Comparison of ENCODE assay signal across 9 mouse cellular contexts in the genomic region with DNA sequence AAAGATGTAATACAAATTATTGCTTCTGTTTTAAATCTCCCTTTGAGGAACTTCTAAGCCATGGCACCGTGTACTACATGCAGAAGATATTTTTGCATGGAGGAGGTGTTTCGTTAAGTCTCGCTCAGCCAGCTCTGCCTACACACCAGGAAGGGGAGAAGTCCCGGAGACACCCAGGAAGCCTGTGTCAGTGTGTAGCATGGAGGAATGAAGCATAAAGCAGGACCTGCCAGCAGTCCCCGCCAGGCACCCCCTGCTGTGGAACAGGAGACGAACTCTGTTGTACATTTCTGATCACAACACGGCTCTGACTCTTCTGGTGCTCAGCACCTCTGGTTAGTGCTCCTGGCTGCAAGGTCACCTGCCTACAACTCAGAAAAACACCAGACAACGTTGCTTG. TPM values are rescaled to one million over a fixed set of nuclear protein-coding genes. Genes with fewer than 3 reads are reported as not detected.
DNase-seq lines count a peak whose midpoint lies in the region; ATAC-seq lines count a peak whose summit lies in the region.
"Had no signal": no experiment of that assay in that cellular context is flagged by ENCODE, and none has a peak within 500 bp of the region (broad histone marks: within the 10 kb centered on the region; RNA-seq: fewer than 3 reads in every experiment).

No protein-coding gene starts in this region.

- H3K36me3 ChIP-seq in forebrain, embryonic 13.5 days (ENCODE audit: poor library complexity, severe bottlenecking), result no peaks in the 10 kb centered on the region
- no peaks in the 10 kb centered on the region for H3K36me3 ChIP-seq in forebrain, embryonic 11.5 days (ENCODE audit: control insufficient read depth, insufficient read depth, low read length)
- H3K36me3 ChIP-seq in midbrain, embryonic 13.5 days, result no peaks in the 10 kb centered on the region
- no peaks in the 10 kb centered on the region for H3K36me3 ChIP-seq in midbrain, embryonic 10.5 days

- H3K9ac ChIP-seq in forebrain, embryonic 13.5 days, result no peak overlapping the region
- no peak overlapping the region for H3K9ac ChIP-seq in forebrain, embryonic 11.5 days (ENCODE audit: low read length)
- no peak overlapping the region for H3K9ac ChIP-seq in midbrain, embryonic 13.5 days (replicated peaks)

- peak overlapping the region; percentile 25; the same call in 1 of the 2 replicates for H3K27ac ChIP-seq in forebrain, embryonic 13.5 days
- H3K27ac ChIP-seq in forebrain, embryonic 11.5 days (ENCODE audit: low read depth, low read length), result no peak overlapping the region
- H3K27ac ChIP-seq in midbrain, embryonic 13.5 days, result 0 out of 2 replicates have a peak overlapping the region, but pooled peaks have one; percentile 9
- no peak overlapping the region for H3K27ac ChIP-seq in midbrain, embryonic 10.5 days (replicated peaks)

- 47% methylated on average over 8 of the region's 8 CpGs for WGBS in forebrain, embryonic 13.5 days
- WGBS in forebrain, embryonic 11.5 days, result 43% methylated on average over 8 of the region's 8 CpGs
- 44% methylated on average over 8 of the region's 8 CpGs for WGBS in midbrain, embryonic 13.5 days
- 49% methylated on average over 8 of the region's 8 CpGs for WGBS in midbrain, embryonic 10.5 days

- no peak for ATAC-seq in forebrain, embryonic 13.5 days
- ATAC-seq in forebrain, embryonic 11.5 days (replicated peaks; ENCODE audit: low FRiP score), result no peak
- ATAC-seq in midbrain, embryonic 13.5 days, result no peak
- ATAC-seq in cerebellum, adult (ENCODE audit: insufficient number of reproducible peaks, low FRiP score, low TSS enrichment), result no peak

- H3K4me1 ChIP-seq in forebrain, embryonic 13.5 days, result peaks cover 17% of the 10 kb centered on the region
- H3K4me1 ChIP-seq in forebrain, embryonic 11.5 days (replicated peaks; ENCODE audit: control insufficient read depth, insufficient read depth, low read length), result peaks cover 10% of the 10 kb centered on the region; the same call in 1 of the 2 replicates
- peaks cover 24% of the 10 kb centered on the region for H3K4me1 ChIP-seq in midbrain, embryonic 13.5 days (replicated peaks)
- H3K4me1 ChIP-seq in midbrain, embryonic 10.5 days, result peaks cover 29% of the 10 kb centered on the region

- H3K9me3 ChIP-seq in forebrain, embryonic 13.5 days (replicated peaks), result no peaks in the 10 kb centered on the region
- H3K9me3 ChIP-seq in forebrain, embryonic 11.5 days (ENCODE audit: control insufficient read depth, low read length), result no peaks in the 10 kb centered on the region
- H3K9me3 ChIP-seq in midbrain, embryonic 13.5 days, result no peaks in the 10 kb centered on the region
- H3K9me3 ChIP-seq in midbrain, embryonic 10.5 days (replicated peaks), result no peaks in the 10 kb centered on the region

- no peak overlapping the region for H3K4me2 ChIP-seq in forebrain, embryonic 13.5 days
- no peak overlapping the region for H3K4me2 ChIP-seq in forebrain, embryonic 11.5 days (ENCODE audit: low read depth, low read length, severe bottlenecking)
- H3K4me2 ChIP-seq in midbrain, embryonic 13.5 days (replicated peaks), result no peak overlapping the region

- intact Hi-C loops in left cerebral cortex, postnatal 36 days (cut with DNase I), result loop anchor here (5.0 kb wide), 1 partner anchor 53 kb away; the partner anchor contains the start of gene Crtac1

- DNase-seq in forebrain, embryonic 11.5 days (ENCODE audit: low spot score), result no peak
- DNase-seq in midbrain, embryonic 10.5 days (ENCODE audit: low spot score), result no peak
- DNase-seq in left cerebral cortex, postnatal 36 days (ENCODE audit: low spot score in 2 of 2), result peak; percentile 72 to 75
- DNase-seq in thymus, postnatal 10 days (ENCODE audit: low spot score in 2 of 2), result no peak
- DNase-seq in adrenal gland, postnatal 10 days, result no peak
- DNase-seq: gastrocnemius, postnatal 36 days had no signal

- peaks cover 16% of the 10 kb centered on the region for H3K27me3 ChIP-seq in forebrain, embryonic 13.5 days
- H3K27me3 ChIP-seq in forebrain, embryonic 11.5 days (ENCODE audit: control insufficient read depth, insufficient read depth, low read length), result peaks cover 6% of the 10 kb centered on the region; the same call in 1 of the 2 replicates
- peaks cover 9% of the 10 kb centered on the region for H3K27me3 ChIP-seq in midbrain, embryonic 13.5 days
- peaks cover 56% of the 10 kb centered on the region for H3K27me3 ChIP-seq in midbrain, embryonic 10.5 days (ENCODE audit: low read depth, poor library complexity, severe bottlenecking)

- H3K4me3 ChIP-seq in forebrain, embryonic 13.5 days, result no peak overlapping the region
- no peak overlapping the region for H3K4me3 ChIP-seq in forebrain, embryonic 11.5 days (ENCODE audit: low read depth, low read length)
- no peak overlapping the region for H3K4me3 ChIP-seq in midbrain, embryonic 13.5 days (replicated peaks)
- H3K4me3 ChIP-seq in midbrain, embryonic 10.5 days, result no peak overlapping the region

RNA-seq across cellular contexts. Expression of gene Crtac1, which starts 51.8 kb away (rescaled TPM):
- polyA plus RNA-seq in forebrain, embryonic 13.5 days (2015; fragmentation: Nextera tagmentation; extraction: Ambion mirVana), result 12.0 and 14.1 TPM in 2 replicates
- 3.2 and 4.0 TPM in 2 replicates for polyA plus RNA-seq in forebrain, embryonic 11.5 days (2014; fragmentation: Nextera tagmentation; extraction: Ambion mirVana)
- polyA plus RNA-seq in midbrain, embryonic 13.5 days (2015; fragmentation: Nextera tagmentation; extraction: Ambion mirVana), result 14.8 and 18.9 TPM in 2 replicates
- polyA plus RNA-seq in midbrain, embryonic 10.5 days (2016; fragmentation: Nextera tagmentation; extraction: Ambion mirVana), result 2.1 and 4.2 TPM in 2 replicates
- total RNA-seq in left cerebral cortex, postnatal 36 days (2021), result 10 to 100 TPM; 67.7 to 77.0 TPM
- total RNA-seq in adrenal gland, postnatal 10 days (2021), result 1 to 10 TPM in 1 of 2 experiments, under 1 TPM in 1; 0.63 to 1.3 TPM

Comparison
In these comparisons a context has a peak if more than half of its experiments do, and no peak if none do; other contexts are left out.
1. H3K27ac ChIP-seq: peak in forebrain, embryonic 13.5 days (single experiment) and midbrain, embryonic 13.5 days (single experiment); none in forebrain, embryonic 11.5 days (single experiment) and midbrain, embryonic 10.5 days (single experiment).
2. DNase-seq: peak in left cerebral cortex, postnatal 36 days (2 of 2); none in forebrain, embryonic 11.5 days (single experiment), midbrain, embryonic 10.5 days (single experiment), thymus, postnatal 10 days (0 of 2) and adrenal gland, postnatal 10 days (single experiment).